Mouse (Mus musculus) forebrain, embryonic 10.5 days (tissue): ENCODE measurements around the gene Gstp1. TPM values are rescaled to one million over a fixed set of nuclear protein-coding genes. Genes with fewer than 3 reads are reported as not detected.

Experiments used
- DNase-seq: peaks from one replicate; pipeline ENCODE4 v3.0.0-alpha.2; 2017; ENCODE audit warnings: low spot score; ENCODE audit errors: extremely low spot score
- H3K27ac ChIP-seq: fragments of 300-500 bp; sonication (generic); 2 replicates; pipeline ENCODE4 v1.5.1; 2016; ENCODE audit warnings: mild to moderate bottlenecking
- H3K27me3 ChIP-seq: fragments of 300-500 bp; sonication (generic); 2 replicates; pipeline ENCODE4 v1.6.1; 2016; ENCODE audit warnings: mild to moderate bottlenecking; ENCODE audit not compliant: poor library complexity, severe bottlenecking
- H3K36me3 ChIP-seq: fragments of 300-500 bp; sonication (generic); replicated peaks from 2 replicates; pipeline ENCODE4 v1.6.1; 2016; ENCODE audit warnings: mild to moderate bottlenecking, moderate library complexity
- H3K4me1 ChIP-seq: fragments of 300-500 bp; sonication (generic); 2 replicates; pipeline ENCODE4 v1.6.1; 2016
- H3K4me3 ChIP-seq: fragments of 300-500 bp; sonication (generic); 2 replicates; pipeline ENCODE4 v1.5.1; 2016; ENCODE audit warnings: mild to moderate bottlenecking, moderate library complexity
- H3K9me3 ChIP-seq: fragments of 300-500 bp; sonication (generic); 2 replicates; pipeline ENCODE4 v1.6.1; 2016; ENCODE audit warnings: mild to moderate bottlenecking, moderate library complexity
- WGBS: fragments of 180-500 bp; shearing (Covaris S2); methylation state at CpG from one replicate; pipeline ENCODE4 v1.1.7; 2016; 5-methylcytosine and 5-hydroxymethylcytosine counted together
- polyA plus RNA-seq: library from polyadenylated mRNA; unstranded; fragments of >200 nt; fragmentation: Nextera tagmentation; extraction: Ambion mirVana; gene quantifications from 2 replicates; pipeline ENCODE4 v1.2.1, GENCODE M21; 2016

Gstp1 gene
- 412 and 423 TPM in 2 replicates for polyA plus RNA-seq

GRCm38 (mm10) chr19:4037788-4038232 is at the start of gene Gstp1:
Gene Gstp1, minus strand, starts transcription at chr19:4037985.
- under 1% methylated on average over 26 of the region's 26 CpGs for WGBS

GRCm38 (mm10) chr19:4087090-4087489 is 49.3 kb upstream of the Gstp1 start:
- DNase-seq = no peak
- Histone ChIP-seq H3K36me3 (no peaks in the 10 kb centered on the region), H3K4me1 (peaks cover 6% of the 10 kb centered on the region; the same call in 1 of the 2 replicates), H3K4me3 (no peak overlapping the region), H3K27me3 (peaks cover 26% of the 10 kb centered on the region), H3K9me3 (no peaks in the 10 kb centered on the region), H3K27ac (no peak overlapping the region)
- WGBS = 93% methylated on average over 5 of the region's 5 CpGs

More at GRCm38 (mm10) chr19:4037788-4038232, at the start of gene Gstp1:
- peak within 1 kb of the TSS; percentile 91 for H3K27ac ChIP-seq
- peak within 1 kb of the TSS; percentile 68 for H3K4me3 ChIP-seq
- peak; percentile 78 for DNase-seq
- peaks cover 14% of the 10 kb centered on the region for H3K36me3 ChIP-seq
- peaks cover 23% of the 10 kb centered on the region for H3K4me1 ChIP-seq
- no peaks in the 10 kb centered on the region for H3K27me3 ChIP-seq
- no peaks in the 10 kb centered on the region for H3K9me3 ChIP-seq

GRCm38 (mm10) chr19:4086156-4086555 is 48.4 kb upstream of the Gstp1 start:
- no peak overlapping the region for H3K27ac ChIP-seq
- peaks cover 6% of the 10 kb centered on the region; the same call in 1 of the 2 replicates for H3K4me1 ChIP-seq
- H3K9me3 ChIP-seq = no peaks in the 10 kb centered on the region
- H3K27me3 ChIP-seq = peaks cover 26% of the 10 kb centered on the region
- no peak for DNase-seq
- WGBS = 96% methylated on average over 15 of the region's 15 CpGs
- no peaks in the 10 kb centered on the region for H3K36me3 ChIP-seq
- no peak overlapping the region for H3K4me3 ChIP-seq

GRCm38 (mm10) chr19:4084984-4085383 is 47.2 kb upstream of the Gstp1 start:
- Histone ChIP-seq H3K36me3 (no peaks in the 10 kb centered on the region), H3K27ac (no peak overlapping the region), H3K27me3 (peaks cover 23% of the 10 kb centered on the region), H3K4me3 (no peak overlapping the region), H3K4me1 (peaks cover 6% of the 10 kb centered on the region; the same call in 1 of the 2 replicates), H3K9me3 (no peaks in the 10 kb centered on the region)
- 67% methylated on average over 1 of the region's 1 CpGs for WGBS
- DNase-seq = no peak

GRCm38 (mm10) chr19:4083826-4084225 is 46.0 kb upstream of the Gstp1 start:
- H3K27me3 ChIP-seq = peaks cover 23% of the 10 kb centered on the region
- H3K4me3 ChIP-seq = no peak overlapping the region
- 34% methylated on average over 8 of the region's 8 CpGs for WGBS
- DNase-seq = no peak
- H3K27ac ChIP-seq = no peak overlapping the region
- peaks cover 6% of the 10 kb centered on the region; the same call in 1 of the 2 replicates for H3K4me1 ChIP-seq
- no peaks in the 10 kb centered on the region for H3K9me3 ChIP-seq
- no peaks in the 10 kb centered on the region for H3K36me3 ChIP-seq

GRCm38 (mm10) chr19:4083316-4083715 is 45.5 kb upstream of the Gstp1 start:
- H3K27ac ChIP-seq = no peak overlapping the region
- DNase-seq = no peak
- H3K27me3 ChIP-seq = peaks cover 23% of the 10 kb centered on the region
- 67% methylated on average over 7 of the region's 7 CpGs for WGBS
- H3K4me3 ChIP-seq = no peak overlapping the region
- H3K9me3 ChIP-seq = no peaks in the 10 kb centered on the region
- no peaks in the 10 kb centered on the region for H3K36me3 ChIP-seq
- peaks cover 6% of the 10 kb centered on the region; the same call in 1 of the 2 replicates for H3K4me1 ChIP-seq

- 88% methylated on average over 11 of the region's 11 CpGs for WGBS
- DNase-seq = no peak
These were observed 44.6 kb upstream of the Gstp1 start for GRCm38 (mm10) chr19:4082219-4082965.

GRCm38 (mm10) chr19:4081394-4081793 is 43.6 kb upstream of the Gstp1 start, which contains the start of gene Cabp2:
Gene Cabp2, plus strand, starts transcription at chr19:4081578.
- WGBS = 79% methylated on average over 3 of the region's 3 CpGs
- Histone ChIP-seq H3K4me1 (peaks cover 6% of the 10 kb centered on the region; the same call in 1 of the 2 replicates), H3K27ac (no peak within 1 kb of the TSS), H3K4me3 (no peak within 1 kb of the TSS), H3K27me3 (peaks cover 23% of the 10 kb centered on the region), H3K9me3 (no peaks in the 10 kb centered on the region), H3K36me3 (no peaks in the 10 kb centered on the region)
- DNase-seq = no peak

More at GRCm38 (mm10) chr19:4082219-4082965, 44.6 kb upstream of the Gstp1 start:
- no peaks in the 10 kb centered on the region for H3K36me3 ChIP-seq
- no peaks in the 10 kb centered on the region for H3K9me3 ChIP-seq
- H3K27ac ChIP-seq = no peak overlapping the region
- peaks cover 23% of the 10 kb centered on the region for H3K27me3 ChIP-seq
- H3K4me1 ChIP-seq = peaks cover 6% of the 10 kb centered on the region; the same call in 1 of the 2 replicates
- H3K4me3 ChIP-seq = no peak overlapping the region

GRCm38 (mm10) chr19:4080511-4081009 is 42.8 kb upstream of the Gstp1 start:
- Histone ChIP-seq H3K27me3 (peaks cover 23% of the 10 kb centered on the region), H3K4me3 (no peak overlapping the region), H3K36me3 (no peaks in the 10 kb centered on the region), H3K9me3 (no peaks in the 10 kb centered on the region), H3K27ac (no peak overlapping the region), H3K4me1 (peaks cover 6% of the 10 kb centered on the region; the same call in 1 of the 2 replicates)
- no peak for DNase-seq
- 72% methylated on average over 8 of the region's 8 CpGs for WGBS

GRCm38 (mm10) chr19:4079594-4079993 is 41.8 kb upstream of the Gstp1 start:
- Histone ChIP-seq H3K4me3 (no peak overlapping the region), H3K27ac (no peak overlapping the region), H3K4me1 (peaks cover 6% of the 10 kb centered on the region; the same call in 1 of the 2 replicates), H3K9me3 (no peaks in the 10 kb centered on the region), H3K36me3 (no peaks in the 10 kb centered on the region), H3K27me3 (peaks cover 21% of the 10 kb centered on the region)
- WGBS = 89% methylated on average over 1 of the region's 1 CpGs
- no peak for DNase-seq

- 83% methylated on average over 1 of the region's 1 CpGs for WGBS
- Histone ChIP-seq H3K27ac (no peak overlapping the region), H3K4me3 (no peak overlapping the region), H3K4me1 (peaks cover 4% of the 10 kb centered on the region; the same call in 1 of the 2 replicates), H3K9me3 (no peaks in the 10 kb centered on the region), H3K27me3 (no peaks in the 10 kb centered on the region), H3K36me3 (no peaks in the 10 kb centered on the region)
- DNase-seq = no peak
These were observed 37.7 kb upstream of the Gstp1 start for GRCm38 (mm10) chr19:4075531-4075930.

- Histone ChIP-seq H3K27me3 (no peaks in the 10 kb centered on the region), H3K4me1 (peaks cover 7% of the 10 kb centered on the region; the same call in 1 of the 2 replicates), H3K27ac (no peak overlapping the region), H3K9me3 (no peaks in the 10 kb centered on the region), H3K4me3 (no peak overlapping the region), H3K36me3 (no peaks in the 10 kb centered on the region)
- WGBS = 85% methylated on average over 6 of the region's 6 CpGs
- DNase-seq = no peak
These were observed 35.1 kb upstream of the Gstp1 start for GRCm38 (mm10) chr19:4072706-4073424.
